14 mouse cellular contexts compared by ENCODE assay signal in the genomic region with DNA sequence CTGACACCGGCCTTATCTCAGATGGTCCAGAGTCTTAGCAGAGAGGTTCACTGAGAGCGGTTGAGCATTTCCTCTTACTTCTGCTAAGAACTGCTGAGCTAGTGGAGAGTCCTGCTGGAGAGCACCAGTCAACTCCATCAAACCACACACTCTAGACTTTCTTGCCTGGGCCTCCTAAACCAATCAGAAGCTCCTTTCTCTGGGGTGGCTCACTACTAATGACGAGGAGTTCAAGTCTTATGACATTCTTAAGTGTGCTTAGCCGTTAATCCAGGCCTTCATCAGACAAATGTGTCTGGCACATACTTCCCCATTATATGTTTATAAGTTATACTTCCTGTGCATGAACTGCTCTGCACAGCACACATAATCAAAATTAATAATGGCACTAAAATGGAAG.
"Had no signal": no experiment of that assay in that cellular context is flagged by ENCODE, and none has a peak within 500 bp of the region (broad histone marks: within the 10 kb centered on the region; RNA-seq: fewer than 3 reads in every experiment).

No protein-coding gene starts in this region.

- H3K9ac ChIP-seq: intestine, embryonic 15.5 days; limb, embryonic 15.5 days; liver, embryonic 14.5 days; neural tube, embryonic 15.5 days; stomach, embryonic 15.5 days had no signal

- DNase-seq: kidney, adult 18-20 months; kidney, postnatal 25 days; lung, adult 18-20 months; lung, postnatal 10 days; midbrain, embryonic 14.5 days; thymus, adult 2 months; thymus, postnatal 25 days had no signal

- H3K27me3 ChIP-seq: intestine, embryonic 15.5 days; limb, embryonic 15.5 days; neural tube, embryonic 15.5 days; stomach, embryonic 15.5 days had no signal

- H3K27ac ChIP-seq: intestine, embryonic 15.5 days; limb, embryonic 15.5 days; liver, embryonic 14.5 days; midbrain, embryonic 10.5 days; neural tube, embryonic 15.5 days; stomach, embryonic 15.5 days had no signal

- H3K4me2 ChIP-seq: intestine, embryonic 15.5 days; limb, embryonic 15.5 days; neural tube, embryonic 15.5 days; stomach, embryonic 15.5 days had no signal

- H3K4me1 ChIP-seq: intestine, embryonic 15.5 days; midbrain, embryonic 10.5 days; neural tube, embryonic 15.5 days; stomach, embryonic 15.5 days had no signal

- H3K9me3 ChIP-seq: intestine, embryonic 15.5 days; limb, embryonic 15.5 days; midbrain, embryonic 10.5 days; neural tube, embryonic 15.5 days; stomach, embryonic 15.5 days had no signal

- H3K4me3 ChIP-seq: intestine, embryonic 15.5 days; limb, embryonic 15.5 days; midbrain, embryonic 10.5 days; myocyte; neural tube, embryonic 15.5 days; stomach, embryonic 15.5 days had no signal

- ATAC-seq: intestine, embryonic 15.5 days had no signal
